Mouse (Mus musculus): ENCODE measurements around the gene Nrg4. TPM values are rescaled to one million over a fixed set of nuclear protein-coding genes. Genes with fewer than 3 reads are reported as not detected.

Nrg4 gene
- polyA plus RNA-seq, 1 experiment = 2.3 TPM

- Histone ChIP-seq H3K27me3 (ENCODE audit: control insufficient read depth, insufficient read depth, low read length) (no peaks in the 10 kb centered on the region), H3K27ac (ENCODE audit: insufficient read depth, low read length) (peak overlapping the region; percentile 21; the same call in 1 of the 2 replicates), H3K4me1 (ENCODE audit: control insufficient read depth, insufficient read depth, low read length) (no peaks in the 10 kb centered on the region), H3K4me3 (replicated peaks; ENCODE audit: insufficient read depth, low read depth, low read length) (no peak overlapping the region)
- TF ChIP-seq POLR2A (IDR thresholded peaks at IDR 0.05; ENCODE audit: borderline replicate concordance, insufficient read depth, low read length) = no peak
- TF ChIP-seq CTCF (IDR thresholded peaks at IDR 0.05; ENCODE audit: borderline replicate concordance, insufficient read depth, low read depth, low read length) = no peak
- 88% methylated on average over 7 of the region's 7 CpGs for WGBS
- DNase-seq = no peak
Measured at GRCm38 (mm10) chr9:55225165-55225737, 101.4 kb downstream of the Nrg4 start.

- DNase-seq = no peak
- no peak overlapping the region for H3K27ac ChIP-seq (ENCODE audit: insufficient read depth, low read length)
- H3K4me3 ChIP-seq (replicated peaks; ENCODE audit: insufficient read depth, low read depth, low read length) = no peak overlapping the region
- H3K4me1 ChIP-seq (ENCODE audit: control insufficient read depth, insufficient read depth, low read length) = no peaks in the 10 kb centered on the region
- no peaks in the 10 kb centered on the region; the same call in 1 of the 2 replicates for H3K27me3 ChIP-seq (ENCODE audit: control insufficient read depth, insufficient read depth, low read length)
- 91% methylated on average over 3 of the region's 3 CpGs for WGBS
- TF ChIP-seq CTCF (IDR thresholded peaks at IDR 0.05; ENCODE audit: borderline replicate concordance, insufficient read depth, low read depth, low read length) = no peak
- no peak for TF ChIP-seq POLR2A (IDR thresholded peaks at IDR 0.05; ENCODE audit: borderline replicate concordance, insufficient read depth, low read length)
Measured at GRCm38 (mm10) chr9:55217381-55217780, 109.3 kb downstream of the Nrg4 start.

- no peaks in the 10 kb centered on the region; the same call in 1 of the 2 replicates for H3K27me3 ChIP-seq (ENCODE audit: control insufficient read depth, insufficient read depth, low read length)
- no peak overlapping the region for H3K27ac ChIP-seq (ENCODE audit: insufficient read depth, low read length)
- no peak for TF ChIP-seq POLR2A (IDR thresholded peaks at IDR 0.05; ENCODE audit: borderline replicate concordance, insufficient read depth, low read length)
- no peak for TF ChIP-seq CTCF (IDR thresholded peaks at IDR 0.05; ENCODE audit: borderline replicate concordance, insufficient read depth, low read depth, low read length)
- no peak for DNase-seq
- H3K4me1 ChIP-seq (ENCODE audit: control insufficient read depth, insufficient read depth, low read length) = peaks cover 4% of the 10 kb centered on the region
- no peak overlapping the region for H3K4me3 ChIP-seq (replicated peaks; ENCODE audit: insufficient read depth, low read depth, low read length)
- WGBS = 73% methylated on average over 2 of the region's 2 CpGs
Measured at GRCm38 (mm10) chr9:55216078-55216477, 110.6 kb downstream of the Nrg4 start.

GRCm38 (mm10) chr9:55215648-55216047, 111.0 kb downstream of the Nrg4 start:
- Histone ChIP-seq H3K27ac (ENCODE audit: insufficient read depth, low read length) (no peak overlapping the region), H3K4me3 (replicated peaks; ENCODE audit: insufficient read depth, low read depth, low read length) (no peak overlapping the region), H3K27me3 (ENCODE audit: control insufficient read depth, insufficient read depth, low read length) (no peaks in the 10 kb centered on the region; the same call in 1 of the 2 replicates), H3K4me1 (ENCODE audit: control insufficient read depth, insufficient read depth, low read length) (peaks cover 6% of the 10 kb centered on the region)
- WGBS = 85% methylated on average over 3 of the region's 3 CpGs
- DNase-seq = no peak
- TF ChIP-seq POLR2A (IDR thresholded peaks at IDR 0.05; ENCODE audit: borderline replicate concordance, insufficient read depth, low read length) (no peak), CTCF (IDR thresholded peaks at IDR 0.05; ENCODE audit: borderline replicate concordance, insufficient read depth, low read depth, low read length) (no peak)

- Histone ChIP-seq H3K4me1 (ENCODE audit: control insufficient read depth, insufficient read depth, low read length) (peaks cover 6% of the 10 kb centered on the region), H3K4me3 (replicated peaks; ENCODE audit: insufficient read depth, low read depth, low read length) (no peak overlapping the region), H3K27ac (ENCODE audit: insufficient read depth, low read length) (no peak overlapping the region), H3K27me3 (ENCODE audit: control insufficient read depth, insufficient read depth, low read length) (no peaks in the 10 kb centered on the region; the same call in 1 of the 2 replicates)
- no peak for DNase-seq
- TF ChIP-seq POLR2A (IDR thresholded peaks at IDR 0.05; ENCODE audit: borderline replicate concordance, insufficient read depth, low read length) (no peak), CTCF (IDR thresholded peaks at IDR 0.05; ENCODE audit: borderline replicate concordance, insufficient read depth, low read depth, low read length) (no peak)
- WGBS = 90% methylated on average over 3 of the region's 3 CpGs
Measured at GRCm38 (mm10) chr9:55215056-55215455, 111.6 kb downstream of the Nrg4 start.

- Histone ChIP-seq H3K4me1 (ENCODE audit: control insufficient read depth, insufficient read depth, low read length) (peaks cover 6% of the 10 kb centered on the region), H3K27me3 (ENCODE audit: control insufficient read depth, insufficient read depth, low read length) (no peaks in the 10 kb centered on the region; the same call in 1 of the 2 replicates), H3K27ac (ENCODE audit: insufficient read depth, low read length) (no peak overlapping the region), H3K4me3 (replicated peaks; ENCODE audit: insufficient read depth, low read depth, low read length) (no peak overlapping the region)
- TF ChIP-seq CTCF (IDR thresholded peaks at IDR 0.05; ENCODE audit: borderline replicate concordance, insufficient read depth, low read depth, low read length) (no peak), POLR2A (IDR thresholded peaks at IDR 0.05; ENCODE audit: borderline replicate concordance, insufficient read depth, low read length) (no peak)
- 96% methylated on average over 1 of the region's 1 CpGs for WGBS
- no peak for DNase-seq
Measured at GRCm38 (mm10) chr9:55213396-55213795, 113.2 kb downstream of the Nrg4 start.

- Histone ChIP-seq H3K4me1 (ENCODE audit: control insufficient read depth, insufficient read depth, low read length) (peaks cover 6% of the 10 kb centered on the region), H3K27me3 (ENCODE audit: control insufficient read depth, insufficient read depth, low read length) (no peaks in the 10 kb centered on the region; the same call in 1 of the 2 replicates), H3K27ac (ENCODE audit: insufficient read depth, low read length) (no peak overlapping the region), H3K4me3 (replicated peaks; ENCODE audit: insufficient read depth, low read depth, low read length) (no peak overlapping the region)
- 51% methylated on average over 4 of the region's 4 CpGs for WGBS
- TF ChIP-seq CTCF (IDR thresholded peaks at IDR 0.05; ENCODE audit: borderline replicate concordance, insufficient read depth, low read depth, low read length) (no peak), POLR2A (IDR thresholded peaks at IDR 0.05; ENCODE audit: borderline replicate concordance, insufficient read depth, low read length) (no peak)
- no peak for DNase-seq
Measured at GRCm38 (mm10) chr9:55211611-55212010, 115.0 kb downstream of the Nrg4 start.

- H3K4me1 ChIP-seq (ENCODE audit: control insufficient read depth, insufficient read depth, low read length) = peaks cover 6% of the 10 kb centered on the region
- H3K4me3 ChIP-seq (replicated peaks; ENCODE audit: insufficient read depth, low read depth, low read length) = peak within 1 kb of the TSS; percentile 75
- DNase-seq = peak; percentile 88 to 89
- WGBS = under 1% methylated on average over 65 of the region's 65 CpGs
- H3K27me3 ChIP-seq (ENCODE audit: control insufficient read depth, insufficient read depth, low read length) = no peaks in the 10 kb centered on the region
- TF ChIP-seq POLR2A (IDR thresholded peaks at IDR 0.05; ENCODE audit: borderline replicate concordance, insufficient read depth, low read length) (peak; percentile 80; the same call in 1 of the 2 replicates), CTCF (IDR thresholded peaks at IDR 0.05; ENCODE audit: borderline replicate concordance, insufficient read depth, low read depth, low read length) (no peak)
- peak within 1 kb of the TSS; percentile 70 for H3K27ac ChIP-seq (ENCODE audit: insufficient read depth, low read length)
Measured at GRCm38 (mm10) chr9:55208790-55209481, 117.7 kb downstream of the Nrg4 start, which contains the start of gene Fbxo22. Fbxo22 (plus strand) TSS chr9:55208925.
